Mouse (Mus musculus) liver, adult 2 months (tissue): ENCODE measurements around the gene Rap1gap. TPM values are rescaled to one million over a fixed set of nuclear protein-coding genes. Genes with fewer than 3 reads are reported as not detected.

Source experiments
- DNase-seq: peaks from one replicate; pipeline ENCODE4 v3.0.0-alpha.2; 2011; ENCODE audit warnings: low read depth, low spot score; ENCODE audit errors: extremely low read depth
- H3K27ac ChIP-seq: fragments of 200-500 bp; replicated peaks from 2 replicates; pipeline ENCODE4 v1.5.1; 2012; ENCODE audit warnings: low read depth, mild to moderate bottlenecking, control low read depth, inconsistent platforms, low read length; ENCODE audit not compliant: insufficient read depth
- H3K27me3 ChIP-seq: fragments of 200-500 bp; 2 replicates; pipeline ENCODE4 v1.6.1; 2012; ENCODE audit warnings: mild to moderate bottlenecking, moderate library complexity, low read length, inconsistent platforms; ENCODE audit not compliant: control insufficient read depth, insufficient read depth
- H3K36me3 ChIP-seq: fragments of 200-500 bp; 2 replicates; pipeline ENCODE4 v1.6.1; 2012; ENCODE audit warnings: low read length, inconsistent platforms; ENCODE audit not compliant: control insufficient read depth, insufficient read depth
- H3K4me1 ChIP-seq: fragments of 200-500 bp; 2 replicates; pipeline ENCODE4 v1.6.1; 2011; ENCODE audit warnings: low read length; ENCODE audit not compliant: control insufficient read depth, insufficient read depth
- H3K4me3 ChIP-seq: fragments of 200-500 bp; 2 replicates; pipeline ENCODE4 v1.5.1; 2011; ENCODE audit warnings: low read depth, mild to moderate bottlenecking, control low read depth, low read length, moderate library complexity; ENCODE audit not compliant: insufficient read depth
- H3K79me2 ChIP-seq: fragments of 200-500 bp; 2 replicates; pipeline ENCODE4 v1.6.1; 2012; ENCODE audit warnings: inconsistent platforms, mild to moderate bottlenecking, low read length, moderate library complexity; ENCODE audit not compliant: control insufficient read depth, insufficient read depth
- H3K9ac ChIP-seq: fragments of 200-500 bp; 2 replicates; pipeline ENCODE4 v1.6.1; 2012; ENCODE audit warnings: low read depth, mild to moderate bottlenecking, control low read depth, inconsistent platforms, low read length
- CTCF ChIP-seq: fragments of 200-500 bp; IDR thresholded peaks from 2 replicates; pipeline ENCODE4 v1.5.1; 2011; ENCODE audit warnings: low read depth, low read length, control low read depth
- POLR2A ChIP-seq: fragments of 200-500 bp; IDR thresholded peaks from 2 replicates; pipeline ENCODE4 v1.6.1; 2011; ENCODE audit warnings: low read length, control low read depth; ENCODE audit not compliant: insufficient read depth; ENCODE audit errors: extremely low read depth
- WGBS: fragments of 180-500 bp; shearing (Covaris S2); methylation state at CpG from one replicate; pipeline ENCODE4 v1.1.7; 2018; 5-methylcytosine and 5-hydroxymethylcytosine counted together
- polyA plus RNA-seq: library from polyadenylated mRNA; depleted of rRNA; stranded (reverse); fragments of >200 nt; gene quantifications from 2 replicates; pipeline ENCODE4 v1.2.3, GENCODE M21; 2012
- total RNA-seq: library from RNA; depleted of rRNA; stranded (reverse); fragments of >200 nt; gene quantifications from 2 replicates; pipeline ENCODE4 v1.2.3, GENCODE M21; 2014

Rap1gap gene
- total and polyA plus RNA-seq, 2 experiments, result 2.9 to 11.5 TPM

GRCm38 (mm10) chr4:137667747-137668146 is 3.2 kb downstream of the Rap1gap start:
- Histone ChIP-seq H3K27ac (no peak overlapping the region), H3K79me2 (no peaks in the 10 kb centered on the region), H3K27me3 (peaks cover 13% of the 10 kb centered on the region), H3K4me3 (no peak overlapping the region), H3K9ac (no peak overlapping the region), H3K4me1 (no peaks in the 10 kb centered on the region), H3K36me3 (no peaks in the 10 kb centered on the region)
- WGBS, result 45% methylated on average over 5 of the region's 5 CpGs
- no peak for DNase-seq
- TF ChIP-seq CTCF (no peak), POLR2A (no peak)

- Histone ChIP-seq H3K36me3 (no peaks in the 10 kb centered on the region), H3K4me3 (no peak overlapping the region), H3K9ac (no peak overlapping the region), H3K27ac (no peak overlapping the region), H3K79me2 (no peaks in the 10 kb centered on the region), H3K4me1 (no peaks in the 10 kb centered on the region), H3K27me3 (no peaks in the 10 kb centered on the region)
- 51% methylated on average over 13 of the region's 13 CpGs for WGBS
- DNase-seq, result peak; percentile 34
- TF ChIP-seq POLR2A (no peak), CTCF (no peak)
Measured at GRCm38 (mm10) chr4:137671711-137672500, 7.4 kb downstream of the Rap1gap start.

GRCm38 (mm10) chr4:137675566-137675965 is 11.0 kb downstream of the Rap1gap start:
- H3K4me1 ChIP-seq, result no peaks in the 10 kb centered on the region
- no peak overlapping the region for H3K9ac ChIP-seq
- 64% methylated on average over 7 of the region's 7 CpGs for WGBS
- H3K79me2 ChIP-seq, result no peaks in the 10 kb centered on the region
- no peak overlapping the region for H3K27ac ChIP-seq
- H3K4me3 ChIP-seq, result no peak overlapping the region
- no peaks in the 10 kb centered on the region for H3K36me3 ChIP-seq
- TF ChIP-seq CTCF (no peak), POLR2A (no peak)
- no peaks in the 10 kb centered on the region for H3K27me3 ChIP-seq
- DNase-seq, result no peak

GRCm38 (mm10) chr4:137676057-137676456 is 11.5 kb downstream of the Rap1gap start:
- Histone ChIP-seq H3K36me3 (no peaks in the 10 kb centered on the region), H3K79me2 (no peaks in the 10 kb centered on the region), H3K4me1 (no peaks in the 10 kb centered on the region), H3K4me3 (no peak overlapping the region), H3K27me3 (no peaks in the 10 kb centered on the region), H3K9ac (no peak overlapping the region), H3K27ac (no peak overlapping the region)
- no peak for DNase-seq
- TF ChIP-seq CTCF, result peak; percentile 95
- no peak for TF ChIP-seq POLR2A
- WGBS, result 19% methylated on average over 11 of the region's 11 CpGs

- no peak overlapping the region for H3K9ac ChIP-seq
- peaks cover 5% of the 10 kb centered on the region; the same call in 1 of the 2 replicates for H3K27me3 ChIP-seq
- no peak overlapping the region for H3K27ac ChIP-seq
- no peaks in the 10 kb centered on the region for H3K4me1 ChIP-seq
- no peak for DNase-seq
- H3K4me3 ChIP-seq, result no peak overlapping the region
- no peaks in the 10 kb centered on the region for H3K36me3 ChIP-seq
- TF ChIP-seq CTCF, result no peak
- no peak for TF ChIP-seq POLR2A
- 68% methylated on average over 13 of the region's 13 CpGs for WGBS
- H3K79me2 ChIP-seq, result no peaks in the 10 kb centered on the region
Measured at GRCm38 (mm10) chr4:137676700-137677484, 12.4 kb downstream of the Rap1gap start.
